25 mouse cellular contexts compared by ENCODE assay signal in the genomic region with DNA sequence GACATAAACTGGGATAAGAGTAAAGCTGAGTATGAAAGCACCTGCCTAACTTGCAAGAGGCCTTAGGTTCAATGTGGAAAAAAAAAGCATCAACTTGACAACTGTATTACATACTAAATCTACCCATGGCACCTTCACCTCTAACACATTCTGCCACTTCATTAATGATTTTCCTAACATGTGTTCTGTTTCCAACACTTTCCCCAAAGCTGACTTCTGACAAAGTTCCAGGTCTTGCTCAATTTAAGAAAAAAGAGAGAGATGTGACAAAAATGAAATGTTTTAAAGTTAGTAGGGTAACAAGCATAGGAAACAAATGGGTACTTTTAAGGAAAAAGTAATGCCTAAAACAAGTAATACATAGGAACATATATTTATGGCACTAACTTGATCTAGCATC.
DNase-seq lines count a peak whose midpoint lies in the region; ATAC-seq and TF ChIP-seq lines count a peak whose summit lies in the region.
"Had no signal": no experiment of that assay in that cellular context is flagged by ENCODE, and none has a peak within 500 bp of the region (broad histone marks: within the 10 kb centered on the region; RNA-seq: fewer than 3 reads in every experiment).

No protein-coding gene starts in this region.

- no peaks in the 10 kb centered on the region for H3K9me3 ChIP-seq in lung, embryonic 14.5 days (ENCODE audit: low read depth, low read length)
- no peaks in the 10 kb centered on the region for H3K9me3 ChIP-seq in limb, embryonic 10.5 days (replicated peaks)
- H3K9me3 ChIP-seq: embryonic facial prominence, embryonic 10.5 days; embryonic facial prominence, embryonic 13.5 days; forebrain, embryonic 12.5 days; forebrain, embryonic 15.5 days; heart, embryonic 12.5 days; heart, embryonic 15.5 days; hindbrain, embryonic 10.5 days; hindbrain, embryonic 13.5 days had no signal

- H3K36me3 ChIP-seq in lung, embryonic 14.5 days (ENCODE audit: insufficient read depth), result no peaks in the 10 kb centered on the region
- H3K36me3 ChIP-seq in limb, embryonic 10.5 days, result no peaks in the 10 kb centered on the region
- H3K36me3 ChIP-seq: embryonic facial prominence, embryonic 13.5 days; forebrain, embryonic 12.5 days; forebrain, embryonic 15.5 days; heart, embryonic 12.5 days; heart, embryonic 15.5 days; hindbrain, embryonic 10.5 days; hindbrain, embryonic 13.5 days had no signal

- TF ChIP-seq CTCF in lung, embryonic 14.5 days (IDR thresholded peaks at IDR 0.05; ENCODE audit: low read depth), result no peak
- no peak for TF ChIP-seq CTCF in lung, adult 2 months (IDR thresholded peaks at IDR 0.05; ENCODE audit: insufficient read depth, low read length)

- TF ChIP-seq POLR2A in lung, adult 2 months (IDR thresholded peaks at IDR 0.05; ENCODE audit: borderline replicate concordance, extremely low read depth, low read depth, low read length), result no peak

- no peak overlapping the region for H3K4me2 ChIP-seq in lung, embryonic 14.5 days
- H3K4me2 ChIP-seq: embryonic facial prominence, embryonic 13.5 days; forebrain, embryonic 12.5 days; forebrain, embryonic 15.5 days; heart, embryonic 12.5 days; heart, embryonic 15.5 days; hindbrain, embryonic 13.5 days had no signal

- H3K4me1 ChIP-seq in lung, embryonic 14.5 days (ENCODE audit: insufficient read depth), result no peaks in the 10 kb centered on the region
- H3K4me1 ChIP-seq in lung, adult 2 months (ENCODE audit: control insufficient read depth, insufficient read depth, low read length), result peaks cover 9% of the 10 kb centered on the region
- no peaks in the 10 kb centered on the region for H3K4me1 ChIP-seq in limb, embryonic 10.5 days
- H3K4me1 ChIP-seq: embryonic facial prominence, embryonic 10.5 days; embryonic facial prominence, embryonic 13.5 days; forebrain, embryonic 15.5 days; hindbrain, embryonic 10.5 days; hindbrain, embryonic 13.5 days had no signal

- no peak overlapping the region for H3K4me3 ChIP-seq in lung, embryonic 14.5 days (ENCODE audit: low read depth, low read length)
- H3K4me3 ChIP-seq in lung, adult 2 months (replicated peaks; ENCODE audit: extremely low read depth, low read depth, low read length), result no peak overlapping the region
- no peak overlapping the region for H3K4me3 ChIP-seq in limb, embryonic 10.5 days
- H3K4me3 ChIP-seq: embryonic facial prominence, embryonic 10.5 days; embryonic facial prominence, embryonic 13.5 days; erythroblast, embryonic 14.5 days; forebrain, embryonic 12.5 days; forebrain, embryonic 15.5 days; heart, embryonic 12.5 days; heart, embryonic 15.5 days; hindbrain, embryonic 10.5 days; hindbrain, embryonic 13.5 days had no signal

- no peaks in the 10 kb centered on the region for H3K27me3 ChIP-seq in lung, embryonic 14.5 days (ENCODE audit: insufficient read depth, low read length)
- no peaks in the 10 kb centered on the region for H3K27me3 ChIP-seq in limb, embryonic 10.5 days (ENCODE audit: low read depth, poor library complexity, severe bottlenecking)
- H3K27me3 ChIP-seq: embryonic facial prominence, embryonic 13.5 days; forebrain, embryonic 12.5 days; forebrain, embryonic 15.5 days; heart, embryonic 12.5 days; heart, embryonic 15.5 days; hindbrain, embryonic 13.5 days had no signal

- no peak for ATAC-seq in lung, embryonic 14.5 days (ENCODE audit: insufficient read depth)
- ATAC-seq: forebrain, embryonic 15.5 days had no signal

- H3K9ac ChIP-seq in lung, embryonic 14.5 days, result no peak overlapping the region
- H3K9ac ChIP-seq: embryonic facial prominence, embryonic 13.5 days; forebrain, embryonic 12.5 days; forebrain, embryonic 15.5 days; heart, embryonic 12.5 days; heart, embryonic 15.5 days; hindbrain, embryonic 13.5 days had no signal

- no peak overlapping the region for H3K27ac ChIP-seq in lung, embryonic 14.5 days (ENCODE audit: low read depth)
- H3K27ac ChIP-seq in limb, embryonic 10.5 days, result no peak overlapping the region
- H3K27ac ChIP-seq: embryonic facial prominence, embryonic 10.5 days; embryonic facial prominence, embryonic 13.5 days; forebrain, embryonic 12.5 days; forebrain, embryonic 15.5 days; heart, embryonic 15.5 days; hindbrain, embryonic 10.5 days; hindbrain, embryonic 13.5 days had no signal

- peak; percentile 24 for DNase-seq in lung, embryonic 14.5 days
- no peak for DNase-seq in lung, adult 2 months
- DNase-seq in lung, postnatal 10 days, result peak; percentile 30
- DNase-seq in lung, postnatal 4 days, result no peak
- DNase-seq in adipocyte (ENCODE audit: low spot score), result peak; percentile 56
- no peak for DNase-seq in limb, embryonic 10.5 days (ENCODE audit: low spot score)
- DNase-seq: adrenal gland, adult 8-10 months; adrenal gland, postnatal 25 days; cerebellum, adult 11-12 months; cerebellum, adult 8-10 months; cerebellum, postnatal 10 days; cerebellum, postnatal 36 days; embryo, embryonic 11 days; gastrocnemius, postnatal 25 days; heart, postnatal 10 days; heart, postnatal 36 days had no signal

Comparison
In these comparisons a context has a peak if more than half of its experiments do, and no peak if none do; other contexts are left out.
1. DNase-seq: peak in lung, embryonic 14.5 days (single experiment), lung, postnatal 10 days (single experiment) and adipocyte (single experiment); none in lung, adult 2 months (single experiment), lung, postnatal 4 days (0 of 2) and limb, embryonic 10.5 days (single experiment).